Mouse (Mus musculus): ENCODE results near the gene Pdzd8.

The Pdzd8 gene

GRCm38 (mm10) chr19:59315308-59315707 is 30.3 kb downstream of the Pdzd8 start:
- in situ Hi-C loops (cut with MboI; ENCODE audit: low pct_unique_long_range_greater_than_20kb in 1 of 2, low sequenced_read_pairs in 2 of 2, unreplicated experiment in 1 of 2) = no loop called here

- in situ Hi-C loops (cut with MboI; ENCODE audit: low pct_unique_long_range_greater_than_20kb in 1 of 2, low sequenced_read_pairs in 2 of 2, unreplicated experiment in 1 of 2) = no loop called here
These were observed 53.3 kb downstream of the Pdzd8 start for GRCm38 (mm10) chr19:59292183-59292839.

- in situ Hi-C loops (cut with MboI; ENCODE audit: low pct_unique_long_range_greater_than_20kb in 1 of 2, low sequenced_read_pairs in 2 of 2, unreplicated experiment in 1 of 2) = no loop called here
These were observed 55.8 kb downstream of the Pdzd8 start for GRCm38 (mm10) chr19:59289811-59290210.

GRCm38 (mm10) chr19:59289042-59289441 is 56.5 kb downstream of the Pdzd8 start:
- in situ Hi-C loops (cut with MboI; ENCODE audit: low pct_unique_long_range_greater_than_20kb in 1 of 2, low sequenced_read_pairs in 2 of 2, unreplicated experiment in 1 of 2) = no loop called here

GRCm38 (mm10) chr19:59282001-59282400 is 63.6 kb downstream of the Pdzd8 start:
- in situ Hi-C loops (cut with MboI; ENCODE audit: low pct_unique_long_range_greater_than_20kb in 1 of 2, low sequenced_read_pairs in 2 of 2, unreplicated experiment in 1 of 2) = no loop called here

- in situ Hi-C loops (cut with MboI; ENCODE audit: low pct_unique_long_range_greater_than_20kb in 1 of 2, low sequenced_read_pairs in 2 of 2, unreplicated experiment in 1 of 2) = no loop called here
These were observed 64.7 kb downstream of the Pdzd8 start for GRCm38 (mm10) chr19:59280841-59281240.

GRCm38 (mm10) chr19:59276354-59276753 is 69.2 kb downstream of the Pdzd8 start:
- in situ Hi-C loops (cut with MboI; ENCODE audit: low pct_unique_long_range_greater_than_20kb in 1 of 2, low sequenced_read_pairs in 2 of 2, unreplicated experiment in 1 of 2) = no loop called here

- in situ Hi-C loops (cut with MboI; ENCODE audit: low pct_unique_long_range_greater_than_20kb in 1 of 2, low sequenced_read_pairs in 2 of 2, unreplicated experiment in 1 of 2) = no loop called here
These were observed 72.4 kb downstream of the Pdzd8 start for GRCm38 (mm10) chr19:59273190-59273589.

- in situ Hi-C loops (cut with MboI; ENCODE audit: low pct_unique_long_range_greater_than_20kb in 1 of 2, low sequenced_read_pairs in 2 of 2, unreplicated experiment in 1 of 2) = no loop called here
These were observed 78.1 kb downstream of the Pdzd8 start for GRCm38 (mm10) chr19:59267417-59267963.

- in situ Hi-C loops (cut with MboI; ENCODE audit: low pct_unique_long_range_greater_than_20kb in 1 of 2, low sequenced_read_pairs in 2 of 2, unreplicated experiment in 1 of 2) = no loop called here
These were observed 79.7 kb downstream of the Pdzd8 start for GRCm38 (mm10) chr19:59265907-59266306.

- in situ Hi-C loops (cut with MboI; ENCODE audit: low pct_unique_long_range_greater_than_20kb in 1 of 2, low sequenced_read_pairs in 2 of 2, unreplicated experiment in 1 of 2) = no loop called here
These were observed 80.6 kb downstream of the Pdzd8 start for GRCm38 (mm10) chr19:59264838-59265532.

GRCm38 (mm10) chr19:59263171-59263570 is 82.4 kb downstream of the Pdzd8 start:
- in situ Hi-C loops (cut with MboI; ENCODE audit: low pct_unique_long_range_greater_than_20kb in 1 of 2, low sequenced_read_pairs in 2 of 2, unreplicated experiment in 1 of 2) = no loop called here

GRCm38 (mm10) chr19:59261604-59262003 is 84.0 kb downstream of the Pdzd8 start:
- in situ Hi-C loops (cut with MboI; ENCODE audit: low pct_unique_long_range_greater_than_20kb in 1 of 2, low sequenced_read_pairs in 2 of 2, unreplicated experiment in 1 of 2) = no loop called here

GRCm38 (mm10) chr19:59260718-59261442 is 84.7 kb downstream of the Pdzd8 start, which contains the start of gene Slc18a2:
Gene Slc18a2 (plus strand): TSS chr19:59260896.
- in situ Hi-C loops (cut with MboI; ENCODE audit: low pct_unique_long_range_greater_than_20kb in 1 of 2, low sequenced_read_pairs in 2 of 2, unreplicated experiment in 1 of 2) = no loop called here

- in situ Hi-C loops (cut with MboI; ENCODE audit: low pct_unique_long_range_greater_than_20kb in 1 of 2, low sequenced_read_pairs in 2 of 2, unreplicated experiment in 1 of 2) = no loop called here
These were observed 85.9 kb downstream of the Pdzd8 start for GRCm38 (mm10) chr19:59259633-59260032.

GRCm38 (mm10) chr19:59252651-59253050 is 92.9 kb downstream of the Pdzd8 start:
- in situ Hi-C loops (cut with MboI; ENCODE audit: low pct_unique_long_range_greater_than_20kb in 1 of 2, low sequenced_read_pairs in 2 of 2, unreplicated experiment in 1 of 2) = no loop called here

- in situ Hi-C loops (cut with MboI; ENCODE audit: low pct_unique_long_range_greater_than_20kb in 1 of 2, low sequenced_read_pairs in 2 of 2, unreplicated experiment in 1 of 2) = no loop called here
These were observed 96.9 kb downstream of the Pdzd8 start for GRCm38 (mm10) chr19:59248553-59249286.

- in situ Hi-C loops (cut with MboI; ENCODE audit: low pct_unique_long_range_greater_than_20kb in 1 of 2, low sequenced_read_pairs in 2 of 2, unreplicated experiment in 1 of 2) = no loop called here
These were observed 97.4 kb downstream of the Pdzd8 start for GRCm38 (mm10) chr19:59248144-59248543.
